Comparison of ENCODE assay signal across 9 mouse cellular contexts in the genomic region with DNA sequence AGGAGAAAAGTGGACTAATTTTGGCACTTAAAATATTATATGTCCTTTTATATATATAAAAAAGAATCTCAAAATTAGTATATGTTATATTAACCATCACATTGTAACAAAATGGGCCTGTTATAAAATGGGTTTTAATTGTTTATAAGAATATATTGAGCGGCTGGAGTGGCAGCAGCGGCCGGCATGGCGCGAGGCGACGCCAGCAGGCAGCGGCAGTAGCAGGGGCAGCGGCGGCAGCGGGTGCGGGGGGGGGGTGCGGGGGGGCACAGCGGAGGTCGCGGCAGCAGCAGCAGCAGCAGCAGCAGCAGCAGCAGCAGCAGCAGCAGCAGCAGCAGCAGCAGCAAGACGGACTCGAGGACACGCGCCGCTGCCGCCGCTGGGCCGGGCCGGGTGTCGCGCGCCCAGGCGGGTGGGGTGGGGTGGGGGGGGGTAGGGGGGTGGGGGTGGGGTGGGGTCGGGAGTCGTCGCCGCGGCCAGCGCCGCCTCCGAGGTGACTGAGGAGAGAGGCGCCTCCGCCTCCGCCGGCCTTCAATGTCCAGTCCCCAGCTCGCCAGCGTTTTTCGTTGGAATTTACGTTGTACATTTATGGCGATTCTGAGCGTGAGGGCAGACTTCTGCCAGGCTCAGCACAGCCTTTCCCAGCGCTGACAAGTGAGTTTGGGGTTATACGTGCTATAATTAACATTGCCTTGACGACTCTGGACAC. TPM values are rescaled to one million over a fixed set of nuclear protein-coding genes. Genes with fewer than 3 reads are reported as not detected.
A peak's percentile ranks its signal among the peaks of the same experiment; 100 is the strongest.
DNase-seq lines count a peak whose midpoint lies in the region; ATAC-seq and TF ChIP-seq lines count a peak whose summit lies in the region.
"Had no signal": no experiment of that assay in that cellular context is flagged by ENCODE, and none has a peak within 500 bp of the region (broad histone marks: within the 10 kb centered on the region; RNA-seq: fewer than 3 reads in every experiment).

No protein-coding gene starts in this region.

- peak; percentile 5 to 26 for DNase-seq in left cerebral cortex, postnatal 10 days (ENCODE audit: extremely low spot score in 1 of 2, low spot score in 2 of 2)
- DNase-seq in left cerebral cortex, postnatal 36 days (ENCODE audit: low spot score in 2 of 2): no peak
- no peak for DNase-seq in heart, postnatal 0 days (ENCODE audit: low spot score)
- DNase-seq in liver, embryonic 11.5 days (ENCODE audit: low spot score): no peak
- DNase-seq in stomach, postnatal 0 days (ENCODE audit: low spot score): peak; percentile 18
- no peak for DNase-seq in layer of hippocampus, adult 9-11 months
- no peak for DNase-seq in right cerebral cortex, postnatal 25 days

- no peak for TF ChIP-seq POLR2A in cortical plate, adult 2 months (IDR thresholded peaks at IDR 0.05; ENCODE audit: extremely low read depth, insufficient read depth, low read length)

- intact Hi-C loops in left cerebral cortex, postnatal 10 days (cut with DNase I): no loop called here
- intact Hi-C loops in left cerebral cortex, postnatal 36 days (cut with DNase I): no loop called here

- peak overlapping the region; percentile 76 for H3K4me2 ChIP-seq in heart, postnatal 0 days (ENCODE audit: low read depth, low read length)
- H3K4me2 ChIP-seq in liver, embryonic 11.5 days: peak overlapping the region; percentile 60
- peak overlapping the region; percentile 66 for H3K4me2 ChIP-seq in stomach, postnatal 0 days (replicated peaks; ENCODE audit: low read depth)

- TF ChIP-seq CTCF in cortical plate, adult 2 months (IDR thresholded peaks at IDR 0.05; ENCODE audit: extremely low read depth, insufficient read depth, low read length): no peak
- no peak for TF ChIP-seq CTCF in heart, postnatal 0 days (IDR thresholded peaks at IDR 0.05; ENCODE audit: low read depth)
- no peak for TF ChIP-seq CTCF in stomach, postnatal 0 days (IDR thresholded peaks at IDR 0.05; ENCODE audit: low read depth)

- no peak for TF ChIP-seq EP300 in heart, postnatal 0 days (IDR thresholded peaks at IDR 0.05; ENCODE audit: low read depth)
- TF ChIP-seq EP300 in stomach, postnatal 0 days (optimal IDR thresholded peaks at IDR 0.05): no peak

- H3K4me3 ChIP-seq in cortical plate, adult 2 months (ENCODE audit: insufficient read depth, low read length): peak overlapping the region; percentile 9; the same call in 1 of the 2 replicates
- H3K4me3 ChIP-seq in heart, postnatal 0 days (ENCODE audit: low read depth, low read length): peak overlapping the region; percentile 48
- H3K4me3 ChIP-seq in liver, embryonic 11.5 days (ENCODE audit: low read depth, low read length): peak overlapping the region; percentile 45
- H3K4me3 ChIP-seq in stomach, postnatal 0 days (ENCODE audit: low read depth, low read length): peak overlapping the region; percentile 38

- WGBS in heart, postnatal 0 days: 1% methylated on average over 31 of the region's 50 CpGs
- under 1% methylated on average over 30 of the region's 50 CpGs for WGBS in liver, embryonic 11.5 days
- under 1% methylated on average over 24 of the region's 50 CpGs for WGBS in stomach, postnatal 0 days

- H3K27me3 ChIP-seq in heart, postnatal 0 days (ENCODE audit: control insufficient read depth, insufficient read depth, low read length): peaks cover 8% of the 10 kb centered on the region; the same call in 1 of the 2 replicates
- H3K27me3 ChIP-seq in liver, embryonic 11.5 days (replicated peaks; ENCODE audit: control insufficient read depth, insufficient read depth, low read length): peaks cover 14% of the 10 kb centered on the region
- no peaks in the 10 kb centered on the region for H3K27me3 ChIP-seq in stomach, postnatal 0 days (ENCODE audit: control insufficient read depth, insufficient read depth, low read length)

- H3K9me3 ChIP-seq in heart, postnatal 0 days (replicated peaks; ENCODE audit: control insufficient read depth, low read length): no peaks in the 10 kb centered on the region
- no peaks in the 10 kb centered on the region for H3K9me3 ChIP-seq in liver, embryonic 11.5 days (ENCODE audit: control insufficient read depth, low read length)
- no peaks in the 10 kb centered on the region for H3K9me3 ChIP-seq in stomach, postnatal 0 days (ENCODE audit: control insufficient read depth, low read length)

- no peak overlapping the region for H3K27ac ChIP-seq in cortical plate, adult 2 months (ENCODE audit: insufficient read depth, low read length)
- no peak overlapping the region for H3K27ac ChIP-seq in heart, postnatal 0 days (ENCODE audit: low read depth)
- no peak overlapping the region for H3K27ac ChIP-seq in liver, embryonic 11.5 days (ENCODE audit: low read depth, low read length)
- H3K27ac ChIP-seq in stomach, postnatal 0 days (replicated peaks): no peak overlapping the region

- H3K36me3 ChIP-seq in heart, postnatal 0 days (replicated peaks; ENCODE audit: control insufficient read depth, insufficient read depth, low read length): no peaks in the 10 kb centered on the region
- no peaks in the 10 kb centered on the region for H3K36me3 ChIP-seq in liver, embryonic 11.5 days (ENCODE audit: control insufficient read depth, insufficient read depth, low read length)
- H3K36me3 ChIP-seq in stomach, postnatal 0 days (ENCODE audit: control insufficient read depth, insufficient read depth, low read length): no peaks in the 10 kb centered on the region

- ATAC-seq in heart, postnatal 0 days (ENCODE audit: insufficient read depth, low read depth): no peak
- ATAC-seq in liver, embryonic 11.5 days (replicated peaks; ENCODE audit: low FRiP score): no peak
- no peak for ATAC-seq in stomach, postnatal 0 days (ENCODE audit: low FRiP score, low TSS enrichment)

- H3K9ac ChIP-seq in heart, postnatal 0 days (replicated peaks; ENCODE audit: low read depth, low read length): peak overlapping the region; percentile 34; the same call in 1 of the 2 replicates
- H3K9ac ChIP-seq in liver, embryonic 11.5 days (ENCODE audit: low read depth, low read length): no peak overlapping the region
- H3K9ac ChIP-seq in stomach, postnatal 0 days (ENCODE audit: low read length): peak overlapping the region; percentile 31

- no peaks in the 10 kb centered on the region for H3K4me1 ChIP-seq in cortical plate, adult 2 months (ENCODE audit: control insufficient read depth, insufficient read depth, low read length)
- H3K4me1 ChIP-seq in heart, postnatal 0 days (ENCODE audit: control insufficient read depth, insufficient read depth): no peaks in the 10 kb centered on the region
- H3K4me1 ChIP-seq in liver, embryonic 11.5 days (replicated peaks; ENCODE audit: control insufficient read depth, insufficient read depth, low read length): no peaks in the 10 kb centered on the region
- no peaks in the 10 kb centered on the region for H3K4me1 ChIP-seq in stomach, postnatal 0 days (replicated peaks; ENCODE audit: control insufficient read depth, insufficient read depth)

RNA-seq across cellular contexts. Expression of a gene that starts 26.9 kb away (rescaled TPM):
- under 1 TPM in 1 of 2 experiments, not detected in 1; 0.30 TPM for total RNA-seq in left cerebral cortex, postnatal 10 days (2021)
- under 1 TPM; 0.27 to 0.39 TPM for total RNA-seq in left cerebral cortex, postnatal 36 days (2021)
- polyA plus RNA-seq in cortical plate, adult 2 months (2012; rRNA removed): 0.21 and 0.25 TPM in 2 replicates
- total RNA-seq in heart, postnatal 0 days (2014; rRNA removed; ENCODE audit: low replicate concordance): not detected in 2 replicates
- not detected in 2 replicates for polyA plus RNA-seq in heart, postnatal 0 days (2015; fragmentation: Nextera tagmentation; extraction: Ambion mirVana)
- polyA plus RNA-seq in liver, embryonic 11.5 days (2014; fragmentation: Nextera tagmentation; extraction: Ambion mirVana): not detected in 2 replicates
- 0.06 TPM in 1 of 2 replicates, not detected in the other for polyA plus RNA-seq in stomach, postnatal 0 days (2015; fragmentation: Nextera tagmentation; extraction: Ambion mirVana)
- total RNA-seq: adrenal gland, adult 18-20 months had no signal

Comparison
In these comparisons a context has a peak if more than half of its experiments do, and no peak if none do; other contexts are left out.
1. DNase-seq: peak in left cerebral cortex, postnatal 10 days (2 of 2) and stomach, postnatal 0 days (single experiment); none in left cerebral cortex, postnatal 36 days (0 of 2), heart, postnatal 0 days (single experiment), liver, embryonic 11.5 days (single experiment), layer of hippocampus, adult 9-11 months (single experiment) and right cerebral cortex, postnatal 25 days (single experiment).
2. Peak in every context shown above with its lines, with median percentiles within 50 percentile points of each other: H3K4me3 ChIP-seq and H3K4me2 ChIP-seq.